Mouse (Mus musculus): ENCODE data around the gene Cltc.

- TF ChIP-seq CTCF (IDR thresholded peaks at IDR 0.05), result no peak
- TF ChIP-seq EP300 (IDR thresholded peaks at IDR 0.05; ENCODE audit: insufficient read depth, low read depth, low read length), result no peak
Measured at GRCm38 (mm10) chr11:86742605-86743004, 14.8 kb downstream of the Cltc start.

All from heart, adult 2 months (tissue).